Mouse (Mus musculus): ENCODE results near the gene Ccnj.

GRCm38 (mm10) chr19:40859555-40859954 is 28.5 kb downstream of the Ccnj start:
- no peak for TF ChIP-seq CTCF (IDR thresholded peaks at IDR 0.05; ENCODE audit: extremely low read depth, insufficient read depth, insufficient read length, insufficient replicate concordance)
- TF ChIP-seq POLR2A (IDR thresholded peaks at IDR 0.05; ENCODE audit: low read depth, low read length) = no peak

Measured in spleen, adult 2 months (tissue).